Mouse (Mus musculus) gastrocnemius, postnatal 36 days (tissue): ENCODE results near the gene 4930451I11Rik. TPM values are rescaled to one million over a fixed set of nuclear protein-coding genes. Genes with fewer than 3 reads are reported as not detected.
A peak's percentile ranks its signal among the peaks of the same experiment; 100 is the strongest.

ENCODE experiments used
- DNase-seq, 2 experiments: peaks; one replicate each; pipeline ENCODE4 v3.0.0; 2022
- intact Hi-C: fragments of 180-260 bp; cut with DNase I; formaldehyde crosslinking; loops from one replicate; pipeline ENCODE4 v1.15.1; 2025
- total RNA-seq, 2 experiments: library from RNA; stranded (reverse); gene quantifications; 2 replicates each; pipeline ENCODE4 v1.2.3; 2021

The 4930451I11Rik gene
- total RNA-seq, 2 experiments from 2014 or later, result not detected

GRCm38 (mm10) chr7:126845516-126845915 is 14.1 kb upstream of the 4930451I11Rik start:
- no peak for DNase-seq
- intact Hi-C loops, result no loop called here

DNA sequence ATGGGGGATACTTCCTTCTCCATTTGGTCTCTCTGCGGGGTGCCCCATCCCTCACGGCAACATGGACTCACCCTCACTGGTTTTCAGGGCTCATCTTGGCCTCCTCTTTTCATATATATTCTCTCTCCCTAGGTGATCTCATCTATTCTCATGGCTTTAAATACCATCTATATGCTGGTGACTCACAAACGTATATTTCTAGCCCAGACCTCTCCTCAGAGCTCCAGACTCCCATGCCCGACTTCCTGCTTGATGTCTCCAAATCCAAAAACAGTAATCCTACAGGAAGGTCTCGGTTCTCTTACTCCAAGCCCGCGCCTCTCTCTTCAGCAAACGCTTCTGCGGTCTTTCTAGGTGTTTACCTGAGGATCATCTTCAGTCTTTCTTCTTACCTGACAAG is 11.8 kb upstream of the 4930451I11Rik start:
- intact Hi-C loops, result no loop called here
- DNase-seq, result no peak

- intact Hi-C loops, result loop anchor here (2.0 to 5.0 kb wide), 2 partner anchors 114 to 278 kb away; partner anchors contain the start of gene Asphd1
- DNase-seq, result no peak
Measured at GRCm38 (mm10) chr7:126833294-126833693, 1.9 kb upstream of the 4930451I11Rik start.

DNA sequence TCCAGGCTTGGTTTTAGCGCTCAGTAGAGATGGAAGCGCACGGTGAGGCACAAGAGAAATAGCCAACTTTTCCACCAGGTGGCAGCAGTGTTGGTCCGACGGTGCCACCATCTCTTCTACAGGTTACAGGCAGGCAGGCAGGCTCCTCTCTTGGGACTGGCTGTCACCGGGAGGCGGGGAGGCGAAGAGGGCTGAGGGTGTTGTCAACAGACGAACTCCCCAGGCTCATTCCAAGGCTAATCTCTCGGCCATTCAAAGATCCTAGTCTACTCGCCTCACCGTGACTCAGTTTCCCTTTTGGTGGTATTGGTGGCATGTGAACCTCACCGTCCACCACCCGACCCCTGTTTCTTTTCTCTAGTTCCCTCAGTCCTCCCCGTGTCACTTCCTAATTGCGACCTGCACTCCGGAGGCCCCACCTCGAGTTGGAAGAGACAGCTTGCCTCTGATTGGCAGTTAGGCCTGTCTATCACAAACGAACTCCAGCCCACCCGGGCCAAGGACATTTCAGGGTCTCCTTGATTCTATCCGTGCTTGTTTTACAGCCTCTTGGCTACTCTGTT is 678 bp upstream of the 4930451I11Rik start:
- DNase-seq, result peak; percentile 50 to 54
- intact Hi-C loops, result loop anchor here (2.0 to 5.0 kb wide), 2 partner anchors 115 to 279 kb away; partner anchors contain the start of gene Asphd1

- intact Hi-C loops, result no loop called here
- DNase-seq, result no peak
Measured at GRCm38 (mm10) chr7:126825952-126826351, 5.5 kb downstream of the 4930451I11Rik start.

- no peak for DNase-seq
- intact Hi-C loops, result no loop called here
Measured at GRCm38 (mm10) chr7:126825403-126825802, 6.0 kb downstream of the 4930451I11Rik start.

- no peak for DNase-seq
- intact Hi-C loops, result loop anchor here (5.0 kb wide), 2 partner anchors 38 to 138 kb away; partner anchors contain the start of genes Hirip3 and Ino80e
Measured at GRCm38 (mm10) chr7:126823940-126824339, 7.5 kb downstream of the 4930451I11Rik start.

DNA sequence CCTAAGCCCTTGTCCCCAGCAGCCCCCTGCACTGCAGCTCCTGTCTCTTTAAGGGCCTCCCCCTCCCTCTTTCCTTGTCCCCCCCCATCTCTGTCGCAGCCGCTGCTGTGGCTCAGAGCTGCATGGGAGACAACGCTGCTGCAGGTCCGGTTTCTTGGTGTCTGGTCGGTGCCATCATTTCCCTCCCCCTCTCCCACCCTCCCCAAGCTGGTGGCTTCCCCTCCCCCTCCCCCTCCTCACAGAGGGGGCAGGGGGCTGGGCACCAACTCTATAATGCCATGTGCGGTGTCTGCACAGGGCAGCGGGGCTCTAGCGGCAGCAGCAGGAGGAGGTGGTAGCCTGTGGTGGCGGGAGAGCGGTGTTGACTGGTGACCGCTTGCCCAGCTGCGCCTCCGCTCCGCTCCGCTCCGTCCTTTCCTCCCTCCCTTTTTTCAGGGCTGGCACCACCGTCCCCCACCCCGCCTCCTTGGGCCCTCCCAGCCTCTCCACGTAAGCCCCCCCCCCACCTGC is 8.2 kb downstream of the 4930451I11Rik start:
- DNase-seq, result no peak
- intact Hi-C loops, result loop anchor here (5.0 kb wide), 2 partner anchors 39 to 139 kb away; partner anchors contain the start of genes Hirip3 and Ino80e

DNA sequence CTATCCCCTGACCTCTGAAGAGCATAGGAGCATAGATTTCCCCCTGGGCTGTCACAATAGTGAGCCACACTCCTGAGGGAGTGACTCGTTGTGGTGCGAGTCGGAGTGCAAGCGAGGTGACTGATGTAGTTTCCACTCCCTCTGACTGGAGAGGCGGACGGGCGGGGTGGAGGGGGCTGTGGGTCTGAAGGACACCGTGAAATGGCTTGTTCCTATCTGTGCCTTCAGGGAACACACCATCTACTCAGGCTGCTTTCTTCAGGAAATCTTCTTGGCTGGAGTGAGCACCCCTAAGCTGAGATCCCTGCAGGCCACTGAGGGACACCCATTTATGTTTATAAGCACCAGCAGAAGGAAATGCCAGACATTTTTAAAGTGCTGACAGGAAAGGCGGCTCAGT is 8.7 kb downstream of the 4930451I11Rik start:
- no peak for DNase-seq
- intact Hi-C loops, result loop anchor here (5.0 kb wide), 2 partner anchors 40 to 140 kb away; partner anchors contain the start of genes Hirip3 and Ino80e

DNA sequence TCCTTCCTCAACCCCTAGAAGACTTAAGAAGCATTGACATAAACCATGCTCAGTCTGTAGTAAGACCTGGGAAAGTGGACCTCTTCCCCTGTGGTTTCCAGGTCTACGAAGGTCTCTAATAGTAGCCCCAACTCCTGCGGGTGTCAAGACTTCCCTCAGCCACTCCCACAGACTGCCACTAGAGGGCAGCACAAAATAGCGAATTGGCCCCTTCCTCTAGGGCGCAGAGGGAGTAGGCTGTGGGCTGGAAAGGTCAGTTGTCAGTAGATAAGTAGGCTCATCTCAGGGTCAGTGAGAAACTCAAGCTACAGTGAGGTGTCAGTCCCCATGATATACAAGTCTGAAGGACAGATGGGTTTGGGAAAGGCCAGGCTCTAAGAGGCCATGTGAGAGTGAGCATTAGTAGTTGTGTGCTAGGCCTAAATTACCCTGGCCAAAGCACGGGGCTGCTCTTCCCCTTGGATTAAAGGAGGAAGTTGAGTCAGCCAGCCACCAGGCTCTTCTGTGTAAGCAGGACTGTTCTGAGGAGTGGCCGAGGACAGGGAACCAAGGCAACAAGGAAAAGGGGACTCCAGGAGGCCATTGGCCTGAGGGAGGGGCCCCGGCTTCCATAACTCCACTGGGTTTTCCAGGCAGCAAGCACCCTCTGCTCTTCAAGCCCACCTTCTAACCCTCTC is 9.5 kb downstream of the 4930451I11Rik start:
- intact Hi-C loops, result loop anchor here (5.0 kb wide), 2 partner anchors 40 to 140 kb away; partner anchors contain the start of genes Hirip3 and Ino80e
- DNase-seq, result peak; percentile 76 to 80

DNA sequence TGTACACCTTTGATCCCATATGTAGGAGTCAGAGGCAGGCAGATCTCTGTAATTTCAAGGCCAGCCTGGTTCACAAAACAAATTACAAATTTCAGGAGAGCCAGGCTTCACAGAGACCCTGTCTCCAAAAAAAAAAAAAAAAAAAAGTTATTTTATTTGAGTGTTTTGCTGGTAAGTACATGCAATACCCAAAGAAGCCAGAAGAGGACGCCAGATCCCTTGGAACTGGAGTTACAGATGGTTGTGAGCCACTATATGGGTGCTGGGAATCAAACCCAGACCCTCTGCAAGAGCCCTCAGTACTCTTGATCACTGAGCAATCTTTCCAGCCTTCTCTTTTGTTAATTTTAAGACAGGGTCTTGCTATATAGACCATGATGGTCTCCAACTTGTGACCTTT is 12.6 kb downstream of the 4930451I11Rik start:
- DNase-seq, result no peak
- intact Hi-C loops, result no loop called here

DNA sequence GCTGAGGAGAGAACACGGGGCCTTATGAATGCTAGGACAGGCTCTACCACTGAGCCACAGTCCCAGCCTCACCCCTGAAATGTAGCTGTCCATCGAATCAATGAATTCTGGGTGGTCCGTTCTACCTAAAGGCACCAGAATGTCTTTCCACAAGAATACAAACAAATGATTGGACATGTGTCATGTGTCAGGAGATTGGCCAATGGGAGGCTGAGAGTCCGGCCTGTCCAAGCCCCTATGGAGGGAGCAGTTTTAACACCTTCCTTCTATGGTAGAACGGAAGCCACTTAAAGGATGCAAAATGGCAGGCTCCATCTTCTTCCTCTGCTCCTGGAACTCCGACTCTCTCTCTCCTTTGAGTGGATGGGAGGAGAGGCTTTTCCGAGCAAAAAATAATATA is 13.8 kb downstream of the 4930451I11Rik start:
- intact Hi-C loops, result no loop called here
- DNase-seq, result peak in 1 of 2 experiments; percentile 2

- intact Hi-C loops, result no loop called here
- DNase-seq, result peak in 1 of 2 experiments; percentile 9
Measured at GRCm38 (mm10) chr7:126816494-126816893, 14.9 kb downstream of the 4930451I11Rik start.

DNA sequence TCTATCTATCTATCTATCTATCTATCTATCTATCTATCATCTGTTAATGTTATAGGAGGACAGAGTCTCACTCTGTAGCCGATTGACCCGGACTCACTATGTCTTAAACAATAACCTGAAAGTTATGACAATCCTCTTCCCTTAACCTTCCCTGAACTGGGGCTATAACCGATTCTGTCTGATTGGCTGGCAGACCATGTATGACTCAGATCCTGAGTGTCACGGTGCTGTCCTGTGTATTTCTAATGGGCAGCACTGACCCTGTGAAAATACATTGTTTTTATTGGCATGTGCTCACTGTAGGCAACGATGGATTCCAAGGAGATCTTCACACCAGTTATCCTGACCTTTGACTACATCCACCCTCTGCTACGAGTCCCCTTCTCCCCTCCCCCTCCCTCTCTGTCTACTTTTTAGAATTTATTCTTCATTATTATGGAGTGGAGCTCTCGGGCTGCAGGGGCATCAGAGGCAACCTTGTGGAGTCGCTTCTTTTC is 15.7 kb downstream of the 4930451I11Rik start:
- peak in 1 of 2 experiments; percentile 6 for DNase-seq
- intact Hi-C loops, result no loop called here

- no peak for DNase-seq
- intact Hi-C loops, result no loop called here
Measured at GRCm38 (mm10) chr7:126809723-126810369, 21.6 kb downstream of the 4930451I11Rik start.

- peak; percentile 79 to 83 for DNase-seq
- intact Hi-C loops, result no loop called here
Measured at GRCm38 (mm10) chr7:126808703-126809455, 22.6 kb downstream of the 4930451I11Rik start.

DNA sequence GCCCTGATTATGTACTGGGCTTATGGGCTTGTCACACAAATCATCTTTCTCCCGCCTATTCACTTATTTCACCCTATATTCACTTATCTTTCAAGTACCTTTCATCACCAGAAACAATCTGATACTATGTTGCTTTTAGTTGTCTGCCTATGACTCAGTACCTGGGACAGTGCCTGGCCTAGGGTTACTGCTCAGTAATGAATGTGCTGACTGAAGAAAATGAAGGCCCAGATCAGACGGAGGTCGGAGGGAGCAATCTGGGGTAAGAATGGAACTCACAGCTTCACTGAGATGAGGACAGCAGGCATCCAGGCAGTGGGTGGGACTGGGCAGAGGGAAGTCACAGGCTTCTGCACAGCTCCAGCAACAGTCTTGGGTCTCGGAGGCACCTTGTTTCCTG is 24.0 kb downstream of the 4930451I11Rik start:
- intact Hi-C loops, result no loop called here
- no peak for DNase-seq

DNA sequence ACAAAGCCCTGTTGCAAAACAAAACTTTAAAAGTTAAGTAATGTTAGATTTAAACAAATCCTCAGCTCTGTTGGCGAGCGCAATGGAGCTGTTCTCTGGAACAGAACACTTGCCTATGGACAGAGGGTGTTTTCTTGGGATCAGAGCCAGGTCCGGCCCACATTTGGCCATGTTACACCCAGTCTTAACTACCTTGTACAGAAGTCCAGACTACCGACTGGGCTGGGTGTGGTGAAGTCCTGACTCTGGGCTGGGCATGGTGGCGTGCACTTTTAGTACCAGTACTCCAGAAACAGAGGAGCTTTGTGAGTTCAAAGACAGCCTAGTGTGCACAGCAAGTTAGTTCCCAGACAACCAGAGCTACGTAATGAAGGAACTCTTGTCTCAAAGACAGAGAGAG is 24.5 kb downstream of the 4930451I11Rik start:
- intact Hi-C loops, result no loop called here
- DNase-seq, result no peak

DNA sequence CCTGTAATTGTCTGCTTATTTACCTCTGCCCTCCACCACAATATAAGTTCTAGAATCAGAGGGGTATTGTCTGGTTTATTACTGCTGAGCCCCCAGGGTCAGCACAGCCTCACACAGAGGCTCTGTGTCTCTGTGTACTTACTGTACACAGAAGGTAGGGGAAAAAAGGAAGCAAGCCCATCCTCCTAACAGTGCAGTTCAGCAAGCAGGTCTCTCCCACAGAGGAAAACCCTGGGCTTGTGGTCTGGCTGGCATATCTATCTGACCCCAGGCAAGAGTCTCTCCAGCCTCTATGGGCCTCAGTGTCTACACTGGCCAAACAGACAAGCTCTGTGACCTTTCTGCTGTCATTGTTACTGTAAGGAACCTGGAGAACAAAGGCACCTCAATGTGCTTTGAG is 27.7 kb downstream of the 4930451I11Rik start:
- DNase-seq, result no peak
- intact Hi-C loops, result loop anchor here (5.0 kb wide), 1 partner anchor 409 kb away; no protein-coding TSS in a partner anchor

GRCm38 (mm10) chr7:126803181-126803580 is 28.3 kb downstream of the 4930451I11Rik start:
- intact Hi-C loops, result loop anchor here (5.0 kb wide), 1 partner anchor 409 kb away; no protein-coding TSS in a partner anchor
- DNase-seq, result no peak
